Mouse (Mus musculus) kidney, postnatal 0 days (tissue): ENCODE data around the gene Gm17657. TPM values are rescaled to one million over a fixed set of nuclear protein-coding genes. Genes with fewer than 3 reads are reported as not detected.

Experiments used
- ATAC-seq: fragments of 200-750 bp; cut with Nextera tagmentation; replicated peaks from 2 replicates; pipeline ENCODE4 v1.8.0; 2017; ENCODE audit warnings: low read depth, moderate number of reproducible peaks, moderate TSS enrichment, moderate library complexity; ENCODE audit not compliant: low FRiP score
- DNase-seq: peaks from one replicate; pipeline ENCODE4 v3.0.0-alpha.2; 2016; ENCODE audit warnings: low spot score
- H3K27ac ChIP-seq: fragments of 300-500 bp; sonication (generic); 2 replicates; pipeline ENCODE4 v1.5.1; 2014; ENCODE audit warnings: mild to moderate bottlenecking
- H3K27me3 ChIP-seq: fragments of 300-500 bp; sonication (generic); 2 replicates; pipeline ENCODE4 v1.6.1; 2014; ENCODE audit warnings: low read length, mixed read lengths; ENCODE audit not compliant: insufficient read depth
- H3K36me3 ChIP-seq: fragments of 300-500 bp; sonication (generic); 2 replicates; pipeline ENCODE4 v1.6.1; 2014; ENCODE audit warnings: low read length, mixed read lengths; ENCODE audit not compliant: insufficient read depth
- H3K4me1 ChIP-seq: fragments of 300-500 bp; sonication (generic); replicated peaks from 2 replicates; pipeline ENCODE4 v1.6.1; 2014; ENCODE audit warnings: antibody characterized with exemption, low read length, mixed read lengths; ENCODE audit not compliant: insufficient read depth
- H3K4me2 ChIP-seq: fragments of 300-500 bp; sonication (generic); 2 replicates; pipeline ENCODE4 v1.6.1; 2014; ENCODE audit warnings: mild to moderate bottlenecking, low read length, moderate library complexity, mixed read lengths
- H3K4me3 ChIP-seq: fragments of 300-500 bp; sonication (generic); replicated peaks from 2 replicates; pipeline ENCODE4 v1.5.1; 2014; ENCODE audit warnings: low read depth, low read length
- H3K9ac ChIP-seq: fragments of 300-500 bp; sonication (generic); 2 replicates; pipeline ENCODE4 v1.6.1; 2014; ENCODE audit warnings: low read depth, low read length
- H3K9me3 ChIP-seq: fragments of 300-500 bp; sonication (generic); replicated peaks from 2 replicates; pipeline ENCODE4 v1.6.1; 2016; ENCODE audit warnings: low read length, inconsistent platforms, mixed read lengths
- CTCF ChIP-seq: IDR thresholded peaks from 2 replicates; pipeline ENCODE4 v1.5.1; 2016; ENCODE audit warnings: antibody characterized with exemption, low read depth, mild to moderate bottlenecking, moderate library complexity
- WGBS: fragments of 180-500 bp; shearing (Covaris S2); extraction: QIAGEN DNeasy Blood & Tissue Kit; methylation state at CpG from one replicate; pipeline ENCODE4 v1.1.7; 2014; 5-methylcytosine and 5-hydroxymethylcytosine counted together
- polyA plus RNA-seq: library from polyadenylated mRNA; unstranded; fragments of >200 nt; fragmentation: Nextera tagmentation; extraction: Ambion mirVana; gene quantifications from 2 replicates; pipeline ENCODE4 v1.2.1, GENCODE M21; 2015

The Gm17657 gene
- polyA plus RNA-seq, 1 experiment from 2014 or later: not detected

DNA sequence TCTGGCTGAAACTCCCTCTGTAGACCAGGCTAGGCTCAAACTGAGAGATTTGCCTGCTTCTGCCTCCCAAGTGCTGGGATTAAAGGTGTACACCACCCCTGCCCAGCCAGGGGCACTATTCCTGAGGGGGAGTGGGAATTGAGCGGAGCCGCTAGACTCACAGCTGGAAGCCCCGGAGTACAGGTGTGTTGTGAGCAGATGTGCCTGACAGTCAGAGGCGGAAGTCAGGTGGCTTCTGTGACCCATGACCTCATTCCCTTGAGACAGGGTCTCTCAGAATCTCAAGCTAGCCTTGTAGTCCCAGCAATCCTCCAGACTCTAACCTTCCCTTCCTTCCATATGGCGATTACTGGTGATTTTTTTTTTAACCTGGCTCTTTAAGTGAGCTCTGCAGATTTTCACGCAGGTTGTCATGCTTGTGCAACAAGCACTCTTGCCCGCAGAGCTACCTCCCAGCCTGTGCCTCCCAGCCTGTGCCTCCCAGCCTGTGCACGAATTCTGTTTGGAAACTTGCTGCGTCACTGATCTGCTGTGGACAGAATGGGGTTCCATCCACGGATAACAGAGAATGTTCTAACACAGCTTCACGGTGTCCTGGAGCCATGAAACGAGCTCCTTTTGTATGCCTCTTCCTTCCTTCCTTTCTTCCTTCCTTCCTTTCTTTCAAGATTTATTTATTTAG, 40.4 kb downstream of the Gm17657 start:
- Histone ChIP-seq H3K27me3 (no peaks in the 10 kb centered on the region), H3K4me1 (no peaks in the 10 kb centered on the region), H3K9ac (no peak overlapping the region), H3K36me3 (no peaks in the 10 kb centered on the region), H3K27ac (no peak overlapping the region), H3K4me3 (no peak overlapping the region), H3K9me3 (no peaks in the 10 kb centered on the region), H3K4me2 (no peak overlapping the region)
- DNase-seq (no peak), ATAC-seq (no peak)
- TF ChIP-seq CTCF: no peak
- WGBS: 76% methylated on average over 12 of the region's 12 CpGs

DNA sequence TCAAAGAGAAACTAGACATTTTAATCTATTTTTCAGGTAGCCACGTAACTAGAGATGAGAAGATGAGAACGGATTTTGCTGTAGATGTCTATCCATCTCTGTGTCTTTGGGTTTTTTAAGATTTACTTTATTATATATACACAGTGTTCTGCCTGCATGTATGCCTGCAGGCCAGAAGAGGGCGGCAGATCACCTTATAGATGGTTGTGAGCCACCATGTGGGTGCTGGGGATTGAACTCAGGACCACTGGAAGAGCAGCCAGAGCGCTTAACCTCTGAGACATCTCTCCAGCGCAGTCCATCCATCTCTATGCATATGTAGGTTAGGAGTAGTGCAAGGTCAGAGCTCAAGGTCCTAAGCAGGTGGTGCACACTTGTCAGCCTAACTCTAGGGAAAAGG, 45.7 kb downstream of the Gm17657 start:
- Histone ChIP-seq H3K9ac (no peak overlapping the region), H3K4me1 (0 out of 2 replicates have a peak, but pooled peaks cover 11% of the 10 kb centered on the region), H3K36me3 (no peaks in the 10 kb centered on the region), H3K4me2 (peak overlapping the region; percentile 50; the same call in 1 of the 2 replicates), H3K27me3 (no peaks in the 10 kb centered on the region), H3K9me3 (no peaks in the 10 kb centered on the region), H3K27ac (no peak overlapping the region), H3K4me3 (no peak overlapping the region)
- peak; percentile 53 for TF ChIP-seq CTCF
- no peak for DNase-seq
- 81% methylated on average over 5 of the region's 5 CpGs for WGBS
- ATAC-seq: no peak

DNA sequence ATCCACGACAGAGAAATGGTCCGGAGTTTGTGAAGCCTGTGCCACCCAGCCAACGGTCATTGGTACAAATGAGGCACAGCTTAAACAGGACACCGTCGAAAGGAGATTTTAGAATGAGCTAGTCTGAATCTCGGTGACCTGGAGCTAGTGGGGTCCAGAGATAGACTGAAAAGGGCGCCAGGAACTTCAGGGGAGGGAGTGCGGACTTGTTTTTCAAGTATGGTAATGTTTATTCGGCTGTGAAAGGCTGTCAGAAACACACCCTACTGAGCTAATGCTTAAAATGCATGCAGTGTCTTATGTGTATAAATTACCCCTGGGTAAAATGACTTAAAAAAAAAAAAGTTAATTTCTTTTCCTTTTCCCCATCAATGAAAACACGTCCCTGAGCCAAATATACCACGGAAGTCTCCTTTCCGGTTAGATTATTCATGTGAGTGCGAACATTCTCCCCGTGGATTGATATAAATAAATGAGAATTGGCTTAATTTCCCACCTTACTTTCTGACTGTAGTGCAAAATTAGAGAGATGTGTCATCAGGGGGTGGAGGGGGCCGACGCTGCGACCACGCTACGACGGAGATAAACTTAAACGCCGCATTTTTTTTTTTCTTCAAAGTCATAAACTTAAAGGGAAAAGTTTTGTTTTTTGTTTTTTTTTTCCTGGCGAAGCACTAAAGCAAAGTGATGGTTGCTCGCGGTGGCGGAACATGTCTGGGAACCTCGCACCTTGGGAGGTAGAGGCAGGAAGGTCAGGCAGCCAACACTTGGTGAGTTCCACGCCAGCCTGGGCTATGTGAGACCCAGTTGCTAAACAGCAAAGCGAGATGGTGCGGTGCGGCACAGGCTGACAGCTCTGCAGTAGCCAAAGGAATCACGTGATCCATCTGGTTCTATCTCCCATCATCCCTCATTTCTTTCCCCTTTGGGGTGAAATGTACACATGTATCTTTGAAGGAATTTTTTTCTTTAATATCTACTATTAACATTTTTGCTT, 46.5 kb downstream of the Gm17657 start:
- Histone ChIP-seq H3K9ac (peak overlapping the region; percentile 24; the same call in 1 of the 2 replicates), H3K4me2 (peak overlapping the region; percentile 50), H3K27ac (no peak overlapping the region; the same call in 1 of the 2 replicates), H3K9me3 (no peaks in the 10 kb centered on the region), H3K4me1 (0 out of 2 replicates have a peak, but pooled peaks cover 11% of the 10 kb centered on the region), H3K27me3 (no peaks in the 10 kb centered on the region), H3K4me3 (peak overlapping the region; percentile 7), H3K36me3 (no peaks in the 10 kb centered on the region)
- TF ChIP-seq CTCF: no peak
- DNase-seq (peak; percentile 56), ATAC-seq (no peak)
- WGBS: 7% methylated on average over 32 of the region's 32 CpGs

DNA sequence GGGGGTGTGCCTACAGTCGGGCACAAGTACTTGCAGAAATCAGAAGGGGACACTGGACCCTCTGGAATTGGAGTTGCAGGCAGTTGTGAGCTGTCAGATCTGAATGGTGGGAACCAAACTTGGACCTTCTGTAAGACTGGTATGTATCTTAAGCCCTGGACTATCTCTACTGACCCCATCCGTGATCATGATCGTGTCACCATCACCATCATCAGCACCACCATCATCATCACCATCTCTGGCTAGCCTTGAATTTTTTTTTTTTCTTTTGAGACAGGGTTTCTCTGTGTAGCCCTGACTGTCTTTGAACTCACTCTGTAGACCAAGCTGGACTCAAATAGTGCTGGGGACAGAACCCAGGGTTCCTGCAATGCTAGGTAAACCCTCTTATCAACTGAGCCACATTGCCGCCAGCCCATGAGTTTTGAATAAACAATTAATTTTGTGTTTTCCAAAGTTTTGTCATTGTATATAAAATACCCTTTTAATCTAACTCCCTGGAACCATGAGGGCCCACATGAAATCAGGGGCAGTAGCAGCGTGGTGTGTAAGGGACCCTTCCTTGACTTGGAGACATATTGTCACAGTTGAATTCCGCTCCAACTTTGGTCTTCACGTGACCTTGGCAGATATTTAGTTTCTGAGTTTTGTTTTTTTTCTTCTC, 47.3 kb downstream of the Gm17657 start:
- no peaks in the 10 kb centered on the region for H3K27me3 ChIP-seq
- no peak overlapping the region; the same call in 1 of the 2 replicates for H3K27ac ChIP-seq
- H3K4me1 ChIP-seq: 0 out of 2 replicates have a peak, but pooled peaks cover 11% of the 10 kb centered on the region
- H3K9me3 ChIP-seq: no peaks in the 10 kb centered on the region
- no peak for TF ChIP-seq CTCF
- H3K4me2 ChIP-seq: peak overlapping the region; percentile 50; the same call in 1 of the 2 replicates
- ATAC-seq (no peak), DNase-seq (no peak)
- no peak overlapping the region for H3K4me3 ChIP-seq
- H3K36me3 ChIP-seq: no peaks in the 10 kb centered on the region
- no peak overlapping the region for H3K9ac ChIP-seq
- WGBS: 60% methylated on average over 7 of the region's 7 CpGs

DNA sequence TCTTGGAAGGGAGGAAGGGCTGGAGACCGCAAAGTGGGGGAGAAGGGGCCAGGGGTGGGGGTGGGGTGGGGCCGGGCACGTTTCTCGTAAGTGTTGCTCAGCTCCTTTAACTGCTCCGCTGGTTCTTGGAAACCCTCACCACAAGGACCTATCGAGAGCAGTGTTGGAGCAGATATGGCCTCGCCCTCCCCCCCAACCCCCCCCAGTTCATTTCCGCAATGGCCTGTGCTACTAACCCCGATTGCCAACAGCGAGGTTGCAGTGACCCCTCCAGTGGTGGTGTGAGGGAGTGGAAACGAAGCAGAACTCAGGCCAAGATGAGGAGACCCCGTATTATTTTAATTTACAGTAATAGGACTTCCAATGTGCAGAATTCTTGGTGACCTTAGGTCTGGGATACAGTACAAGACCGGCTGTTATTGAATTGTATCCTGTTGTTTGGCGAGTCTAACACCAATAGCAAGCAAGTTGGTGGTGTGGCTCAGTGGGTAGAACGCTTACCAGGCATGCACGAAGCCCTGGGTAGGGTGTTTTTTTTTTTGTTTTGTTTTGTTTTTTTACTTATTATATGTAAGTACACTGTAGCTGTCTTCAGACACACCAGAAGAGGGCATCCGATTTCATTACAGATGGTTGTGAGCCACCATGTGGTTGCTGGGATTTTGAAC, 48.5 kb downstream of the Gm17657 start:
- Histone ChIP-seq H3K27ac (no peak overlapping the region), H3K27me3 (no peaks in the 10 kb centered on the region), H3K9me3 (no peaks in the 10 kb centered on the region), H3K4me2 (no peak overlapping the region), H3K4me1 (0 out of 2 replicates have a peak, but pooled peaks cover 11% of the 10 kb centered on the region), H3K36me3 (no peaks in the 10 kb centered on the region), H3K4me3 (no peak overlapping the region), H3K9ac (no peak overlapping the region)
- no peak for ATAC-seq
- no peak for DNase-seq
- no peak for TF ChIP-seq CTCF
- 64% methylated on average over 17 of the region's 17 CpGs for WGBS
